Mouse (Mus musculus) gastrocnemius, postnatal 4 days (tissue): Measurements from ENCODE around the gene Gpr137. TPM values are rescaled to one million over a fixed set of nuclear protein-coding genes. Genes with fewer than 3 reads are reported as not detected.
A peak's percentile ranks its signal among the peaks of the same experiment; 100 is the strongest.
"Not testable (repeated sequence)": the region's sequence is repeated elsewhere in the genome, so short reads cannot be mapped to it uniquely, and the experiment has no call there.

Experiments used
- DNase-seq, 2 experiments: peaks; one replicate each; pipeline ENCODE4 v3.0.0; 2021 to 2022; ENCODE audit warnings: low spot score in 2 of 2, mixed read lengths in 2 of 2
- long read RNA-seq, 2 experiments: library from polyadenylated mRNA; stranded (forward); transcript quantifications; one replicate each; pipeline ENCODE4 v2.0.0; 2021
- total RNA-seq, 2 experiments: library from RNA; stranded (reverse); gene quantifications; 2 replicates each; pipeline ENCODE4 v1.2.3; 2021

Gpr137 gene
- 10 to 100 TPM; 13.7 to 14.4 TPM for total RNA-seq
- long read RNA-seq, experiment 1, partial matches to known transcripts = 0 of 1 reads
- long read RNA-seq, experiment 1, other reads (novel, unspliced or antisense) = 0 of 1 reads
- long read RNA-seq, experiment 2, transcript Gpr137-205 (7 exons, 1,858 nt) = major isoform, 5 of 13 reads
- long read RNA-seq, experiment 2, partial matches to known transcripts = 2 of 13 reads
- long read RNA-seq, experiment 2, other reads (novel, unspliced or antisense) = 5 of 13 reads

DNA sequence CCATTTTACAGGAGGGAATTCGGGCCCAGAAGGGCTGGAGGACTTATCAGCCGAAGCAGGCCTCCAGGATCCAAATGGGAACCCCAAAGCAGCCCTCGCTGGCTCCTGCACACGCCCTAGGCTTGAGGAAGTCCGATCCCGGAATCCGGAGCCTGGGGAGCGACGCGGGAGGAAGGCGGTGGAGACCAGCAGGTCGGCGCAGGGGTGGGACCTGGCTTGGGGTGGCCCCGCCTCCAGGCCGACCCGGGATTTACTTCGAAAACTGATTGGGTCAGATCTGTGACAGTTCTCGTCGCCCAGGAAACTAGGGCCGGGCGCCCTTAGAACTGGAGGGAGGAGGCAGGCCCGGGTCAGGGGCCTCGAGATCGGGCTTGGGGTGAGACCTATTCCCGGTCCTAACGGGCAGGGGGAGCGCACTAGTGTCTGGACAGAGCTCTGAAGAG is at the start of gene Gpr137:
Gene Gpr137, minus strand, starts transcription at position 232 of the 443 bp plus-strand sequence.
- peak; percentile 91 to 94 for DNase-seq

DNA sequence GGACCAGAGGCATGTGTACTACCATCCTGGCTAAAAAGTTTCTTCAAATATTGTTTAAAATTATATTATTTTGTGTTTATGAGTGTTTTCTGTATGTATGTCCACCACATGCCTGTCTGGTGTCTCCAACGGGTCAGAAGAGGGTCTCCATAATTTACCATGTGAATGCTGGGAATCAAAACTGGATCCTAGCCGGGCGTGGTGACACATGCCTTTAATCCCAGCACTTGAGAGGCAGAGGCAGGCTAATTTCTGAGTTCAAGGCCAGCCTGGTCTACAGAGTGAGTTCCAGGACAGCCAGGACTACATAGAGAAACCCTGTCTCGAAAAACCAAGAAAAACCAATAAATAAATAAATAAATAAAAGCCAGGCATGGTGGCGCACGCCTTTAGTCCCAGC is 48.9 kb upstream of the Gpr137 start:
- DNase-seq = not testable (repeated sequence)

DNA sequence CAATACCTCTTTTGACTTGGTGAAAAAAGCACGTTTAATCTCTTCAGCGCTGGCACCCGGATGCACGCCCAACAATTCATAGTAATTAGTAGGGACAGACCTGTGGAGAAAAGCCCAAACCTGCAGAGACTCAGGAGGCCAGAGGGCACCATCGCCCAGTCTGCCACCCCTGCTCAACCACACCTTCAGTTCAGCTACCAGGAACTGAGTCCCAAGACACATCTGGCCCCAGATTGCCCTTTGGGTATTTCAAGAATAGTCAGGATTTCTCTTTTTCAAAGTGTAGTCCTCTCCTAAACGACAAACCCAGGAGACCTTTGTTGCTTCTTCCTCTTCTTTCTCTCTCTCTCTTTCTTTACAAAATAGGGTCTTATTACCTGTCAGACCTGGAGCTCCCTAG is 48.4 kb upstream of the Gpr137 start:
- DNase-seq = no peak

DNA sequence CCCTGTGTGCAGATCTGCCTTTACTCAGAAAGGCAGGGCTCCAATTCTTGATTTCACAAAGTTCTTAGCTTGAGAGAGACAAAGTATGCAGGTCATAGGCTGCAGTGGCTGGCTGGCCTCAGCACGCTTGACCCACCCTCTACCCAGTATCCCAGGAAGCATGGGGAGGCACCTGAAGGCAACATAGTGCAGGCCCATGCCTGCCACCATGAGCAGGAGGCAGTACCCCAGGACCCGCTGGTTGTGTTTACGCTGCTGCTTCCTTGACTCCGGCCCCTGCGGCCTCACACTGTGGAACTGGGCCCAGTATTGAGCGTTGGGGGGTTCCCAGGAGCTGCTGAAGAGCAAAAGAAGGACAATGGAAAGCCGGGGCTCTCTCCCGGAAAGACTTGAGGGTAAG is 47.0 kb upstream of the Gpr137 start:
- no peak for DNase-seq

- DNase-seq = no peak
Observed at GRCm38 (mm10) chr19:6987904-6988285, 45.6 kb upstream of the Gpr137 start.

GRCm38 (mm10) chr19:6987061-6987903 is 45.0 kb upstream of the Gpr137 start, which contains the start of gene Vegfb:
TSS of gene Vegfb (minus strand) at chr19:6987651.
- DNase-seq = peak in 1 of 2 experiments; percentile 70

DNA sequence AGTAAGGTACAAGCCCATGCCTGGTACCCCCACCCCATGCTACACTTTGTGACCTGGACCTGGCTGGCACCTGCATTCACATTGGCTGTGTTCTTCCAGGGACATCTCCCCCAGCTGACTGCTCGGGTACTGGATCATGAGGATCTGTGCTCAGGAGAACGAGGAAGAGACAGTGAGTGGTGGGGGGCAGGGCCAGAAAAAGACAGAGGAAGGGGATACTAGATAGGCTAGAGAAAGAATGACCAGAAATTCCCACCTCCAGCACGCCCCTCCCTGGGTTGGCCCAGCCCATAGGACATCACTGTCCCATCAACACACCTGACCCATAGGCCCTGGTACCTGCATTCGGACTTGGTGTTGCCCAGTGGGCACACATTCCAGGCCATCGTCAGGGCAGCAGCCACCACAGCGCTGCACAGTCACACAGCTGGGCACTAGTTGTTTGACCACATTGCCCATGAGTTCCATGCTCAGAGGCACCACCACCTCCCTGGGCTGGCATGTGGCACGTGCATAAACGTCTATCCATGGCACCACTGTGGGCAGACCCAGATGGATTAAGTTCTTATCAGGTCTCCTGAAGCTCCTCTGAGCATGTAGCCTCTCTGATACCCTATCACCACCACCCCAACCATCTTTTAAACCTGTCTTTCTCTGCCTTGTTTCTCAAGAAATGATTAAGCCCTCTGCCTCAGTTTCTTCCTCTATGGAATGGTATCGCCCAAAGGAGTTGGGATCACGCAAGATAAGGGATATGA is 43.9 kb upstream of the Gpr137 start:
- DNase-seq = no peak

- no peak for DNase-seq
Observed at GRCm38 (mm10) chr19:6985300-6985699, 43.0 kb upstream of the Gpr137 start.

DNA sequence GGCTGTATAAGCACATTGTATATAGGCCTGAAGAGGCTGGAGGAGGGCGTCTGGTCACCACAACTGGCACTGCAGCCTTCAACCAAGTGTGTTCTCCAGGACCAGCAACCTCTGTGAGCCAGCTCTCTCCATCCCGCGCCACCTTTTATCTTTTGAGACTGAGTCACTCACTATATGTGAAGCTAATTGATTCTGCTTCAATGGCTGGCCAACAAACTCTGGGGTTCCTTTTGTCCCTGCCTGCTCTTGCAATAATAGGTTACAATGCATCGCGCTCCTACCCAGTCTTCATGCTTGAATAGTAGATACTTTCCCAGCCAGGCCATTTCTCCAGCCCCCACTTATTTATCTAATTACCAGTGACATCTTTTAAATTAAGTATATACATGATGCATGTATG is 41.3 kb upstream of the Gpr137 start:
- no peak for DNase-seq

DNA sequence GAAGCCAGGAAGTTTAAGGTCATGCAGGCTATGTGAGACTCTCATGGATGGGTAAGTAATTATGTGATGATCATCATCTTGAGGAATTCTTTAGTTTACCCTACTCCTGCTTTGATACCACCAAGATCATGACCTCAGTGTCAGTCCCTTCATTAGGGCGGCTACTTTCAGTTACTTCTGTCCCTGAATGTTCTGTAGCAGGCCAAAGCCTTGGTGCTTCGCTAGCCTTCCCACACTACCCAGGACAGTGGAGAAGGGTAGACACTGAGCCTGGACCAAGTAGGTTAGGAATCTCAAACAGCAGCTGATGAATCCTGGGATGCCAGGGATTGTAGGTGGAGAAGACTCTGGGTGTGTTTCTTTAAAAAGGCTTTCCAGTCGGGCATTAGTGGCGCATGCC is 39.2 kb upstream of the Gpr137 start:
- no peak for DNase-seq

DNA sequence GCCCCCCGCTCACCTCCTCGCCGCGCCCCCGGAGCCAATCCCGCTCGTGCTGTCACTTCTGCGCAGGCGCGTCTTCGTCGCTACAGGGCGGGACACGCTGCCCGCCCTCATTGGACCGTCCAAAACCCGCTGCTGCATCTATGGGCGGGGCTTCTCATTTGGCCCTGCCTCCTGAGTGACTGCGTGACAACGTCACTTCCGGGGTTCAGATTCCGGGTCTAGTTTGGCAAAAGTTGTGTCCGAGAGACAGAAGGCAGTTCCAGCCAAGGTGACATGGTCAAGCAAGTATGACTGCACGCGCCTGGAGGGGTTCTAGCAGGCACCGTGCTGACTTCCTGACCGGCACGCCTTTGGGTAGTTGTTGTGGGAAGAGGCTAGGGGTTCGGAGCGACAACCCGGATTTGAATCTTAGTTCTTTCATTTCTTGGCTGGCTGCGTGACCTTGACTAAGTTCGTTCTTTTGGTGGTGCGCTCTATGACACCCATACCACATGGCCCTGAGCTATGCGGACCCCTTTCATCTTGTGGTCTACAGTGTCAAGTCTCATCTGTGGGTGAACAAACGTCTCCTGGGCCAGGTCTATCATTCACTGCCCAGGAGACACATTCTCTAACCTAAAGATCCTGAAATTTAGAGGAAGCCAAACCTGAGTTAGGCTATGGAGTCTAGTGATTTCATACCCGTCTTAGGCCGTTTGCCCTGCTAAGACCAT is 38.3 kb upstream of the Gpr137 start, which contains the start of gene Fkbp2:
Gene Fkbp2, minus strand, starts transcription at position 121 of the 713 bp plus-strand sequence.
- DNase-seq = peak; percentile 96 to 99

GRCm38 (mm10) chr19:6979486-6980380 is 37.5 kb upstream of the Gpr137 start:
- DNase-seq = peak; percentile 100

DNA sequence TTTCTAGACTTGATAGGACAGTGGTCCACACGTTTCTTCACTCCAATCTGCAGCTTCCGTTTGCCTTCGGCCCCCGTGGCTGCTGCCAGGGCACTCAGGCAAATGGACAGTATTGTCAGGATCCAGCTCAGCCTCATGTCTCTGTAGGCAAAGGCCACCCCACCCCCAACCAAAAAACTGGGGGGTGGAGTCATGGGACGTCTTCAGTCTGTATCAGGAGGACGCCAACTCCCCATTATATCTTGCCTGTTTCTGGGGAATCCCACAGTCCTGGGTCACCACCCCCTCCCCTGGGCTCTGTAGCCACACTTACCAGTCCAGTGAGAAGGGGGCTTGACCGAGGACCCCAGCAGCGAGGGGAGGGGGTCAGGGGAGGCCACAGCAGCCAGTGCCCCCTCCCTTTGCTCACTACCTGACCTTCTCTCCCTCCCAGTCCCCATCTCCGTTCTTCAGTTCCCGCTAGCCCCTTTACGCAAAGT is 36.8 kb upstream of the Gpr137 start:
- no peak for DNase-seq

DNA sequence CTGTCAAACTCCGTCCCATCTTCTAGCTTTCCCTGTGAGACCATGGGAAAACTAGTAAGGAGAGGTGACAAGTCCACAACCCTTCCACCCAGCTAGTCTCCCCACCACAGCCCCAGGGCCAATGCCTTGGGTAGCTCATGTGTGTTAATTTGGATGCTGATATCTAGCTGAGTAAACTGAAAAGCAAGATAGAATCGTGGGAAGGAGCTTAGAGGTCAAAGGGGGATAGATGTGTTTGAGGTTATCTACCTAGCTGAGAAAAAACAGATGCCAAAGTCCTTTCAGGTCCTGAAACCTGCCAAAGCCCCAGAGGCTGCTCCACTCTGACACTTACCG is 36.3 kb upstream of the Gpr137 start:
- DNase-seq = no peak

GRCm38 (mm10) chr19:6977759-6978638 is 35.7 kb upstream of the Gpr137 start:
- no peak for DNase-seq

GRCm38 (mm10) chr19:6975537-6976521 is 33.5 kb upstream of the Gpr137 start, which contains the start of gene Plcb3:
TSS of gene Plcb3 (minus strand) at chr19:6976470.
- peak in 1 of 2 experiments; percentile 80 for DNase-seq
